Mouse (Mus musculus): ENCODE measurements around the gene Nudt4. TPM values are rescaled to one million over a fixed set of nuclear protein-coding genes. Genes with fewer than 3 reads are reported as not detected.

The Nudt4 gene
- polyA plus RNA-seq, 1 experiment, result 36.8 TPM

DNA sequence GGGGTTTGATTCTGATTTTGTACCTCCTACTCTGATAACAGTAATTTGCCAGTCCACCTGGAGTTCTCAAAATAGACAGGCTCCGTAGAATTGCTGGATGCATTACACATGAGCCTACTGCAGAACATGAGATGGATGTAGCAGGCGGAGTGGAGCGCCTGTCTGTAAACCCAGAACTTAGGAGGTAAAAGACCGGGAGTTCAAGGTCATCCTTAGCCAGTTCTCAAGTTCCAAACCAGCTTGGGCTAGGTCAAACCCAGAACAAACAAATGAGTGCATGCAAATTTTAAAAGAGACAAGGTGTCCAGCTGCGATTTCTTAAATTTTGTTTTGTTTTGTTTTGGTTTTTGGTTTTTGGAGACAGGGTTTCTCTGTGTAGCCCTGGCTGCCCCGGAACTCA, 21.6 kb upstream of the Nudt4 start:
- no peak overlapping the region for H3K4me2 ChIP-seq (ENCODE audit: low read depth)
- no peaks in the 10 kb centered on the region for H3K79me2 ChIP-seq (ENCODE audit: control insufficient read depth, insufficient read depth)
- TF ChIP-seq POLR2AphosphoS2 (IDR thresholded peaks at IDR 0.05; ENCODE audit: insufficient read length, low read depth) (no peak), MAX (IDR thresholded peaks at IDR 0.05; ENCODE audit: low read depth) (no peak), POLR2A (IDR thresholded peaks at IDR 0.05; ENCODE audit: insufficient read length, low read depth) (no peak), USF1 (IDR thresholded peaks at IDR 0.05; ENCODE audit: low read depth) (no peak), REST (IDR thresholded peaks at IDR 0.05; ENCODE audit: insufficient read depth, insufficient read length) (no peak), SRF (IDR thresholded peaks at IDR 0.05; ENCODE audit: control insufficient read depth, insufficient read length, low read depth) (no peak), E2F4 (IDR thresholded peaks at IDR 0.05; ENCODE audit: insufficient read depth) (no peak), MYOG (IDR thresholded peaks at IDR 0.05; ENCODE audit: control insufficient read depth in 1 of 3, insufficient read depth in 1 of 3, insufficient read length in 2 of 3, low read depth in 2 of 3) (no peak), CEBPB (IDR thresholded peaks at IDR 0.05; ENCODE audit: insufficient read depth, poor library complexity, severe bottlenecking) (no peak), MYOD1 (IDR thresholded peaks at IDR 0.05; ENCODE audit: control insufficient read depth in 1 of 3, insufficient read length in 2 of 3, low read depth in 2 of 3) (no peak), TCF12 (IDR thresholded peaks at IDR 0.05; ENCODE audit: insufficient read depth, poor library complexity, severe bottlenecking) (no peak), TCF3 (IDR thresholded peaks at IDR 0.05; ENCODE audit: insufficient read length, low read depth) (no peak)
- H3ac ChIP-seq (ENCODE audit: control insufficient read depth, insufficient read length), result no peak overlapping the region
- H3K4me3 ChIP-seq, result no peak overlapping the region
- no peaks in the 10 kb centered on the region for H3K36me3 ChIP-seq (ENCODE audit: control insufficient read depth, insufficient read depth)
- no peaks in the 10 kb centered on the region for H3K27me3 ChIP-seq (ENCODE audit: control insufficient read depth, insufficient read depth, insufficient read length)

DNA sequence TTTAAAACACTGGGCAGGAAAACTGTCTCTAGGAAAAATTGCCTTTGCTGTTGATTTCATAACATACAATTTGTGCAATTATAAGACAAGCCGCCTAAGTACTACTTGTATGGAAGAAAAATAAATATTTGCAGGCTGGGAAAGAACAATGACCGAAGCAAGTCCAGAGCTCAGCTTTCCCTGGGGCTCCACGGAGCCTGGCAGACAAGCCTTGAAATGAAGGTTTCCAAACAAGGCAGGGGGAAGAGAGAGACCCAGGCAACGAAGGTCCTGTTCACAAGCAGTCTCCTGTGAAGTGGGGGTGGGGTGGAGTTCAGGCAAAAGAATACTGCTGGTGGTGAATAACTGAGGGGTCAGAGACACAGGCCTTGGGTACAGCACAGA, 13.6 kb upstream of the Nudt4 start:
- H3K4me3 ChIP-seq, result no peak overlapping the region
- H3K36me3 ChIP-seq (ENCODE audit: control insufficient read depth, insufficient read depth), result no peaks in the 10 kb centered on the region
- no peak overlapping the region for H3K4me2 ChIP-seq (ENCODE audit: low read depth)
- no peaks in the 10 kb centered on the region for H3K79me2 ChIP-seq (ENCODE audit: control insufficient read depth, insufficient read depth)
- H3ac ChIP-seq (ENCODE audit: control insufficient read depth, insufficient read length), result no peak overlapping the region
- no peak for TF ChIP-seq MYOG (IDR thresholded peaks at IDR 0.05; ENCODE audit: control insufficient read depth in 1 of 3, insufficient read depth in 1 of 3, insufficient read length in 2 of 3, low read depth in 2 of 3)
- TF ChIP-seq E2F4 (IDR thresholded peaks at IDR 0.05; ENCODE audit: insufficient read depth), result no peak
- TF ChIP-seq SRF (IDR thresholded peaks at IDR 0.05; ENCODE audit: control insufficient read depth, insufficient read length, low read depth), result no peak
- TF ChIP-seq REST (IDR thresholded peaks at IDR 0.05; ENCODE audit: insufficient read depth, insufficient read length), result no peak
- TF ChIP-seq USF1 (IDR thresholded peaks at IDR 0.05; ENCODE audit: low read depth), result no peak
- TF ChIP-seq POLR2AphosphoS2 (IDR thresholded peaks at IDR 0.05; ENCODE audit: insufficient read length, low read depth), result no peak
- TF ChIP-seq CEBPB (IDR thresholded peaks at IDR 0.05; ENCODE audit: insufficient read depth, poor library complexity, severe bottlenecking), result no peak
- H3K27me3 ChIP-seq (ENCODE audit: control insufficient read depth, insufficient read depth, insufficient read length), result no peaks in the 10 kb centered on the region

- Histone ChIP-seq H3K4me2 (ENCODE audit: low read depth) (no peak overlapping the region), H3K36me3 (ENCODE audit: control insufficient read depth, insufficient read depth) (no peaks in the 10 kb centered on the region), H3K27me3 (ENCODE audit: control insufficient read depth, insufficient read depth, insufficient read length) (no peaks in the 10 kb centered on the region), H3ac (ENCODE audit: control insufficient read depth, insufficient read length) (no peak overlapping the region), H3K79me2 (ENCODE audit: control insufficient read depth, insufficient read depth) (no peaks in the 10 kb centered on the region), H3K4me3 (no peak overlapping the region)
- TF ChIP-seq SRF (IDR thresholded peaks at IDR 0.05; ENCODE audit: control insufficient read depth, insufficient read length, low read depth) (no peak), MYOD1 (IDR thresholded peaks at IDR 0.05; ENCODE audit: control insufficient read depth in 1 of 3, insufficient read length in 2 of 3, low read depth in 2 of 3) (no peak), TCF3 (IDR thresholded peaks at IDR 0.05; ENCODE audit: insufficient read length, low read depth) (no peak), CEBPB (IDR thresholded peaks at IDR 0.05; ENCODE audit: insufficient read depth, poor library complexity, severe bottlenecking) (no peak), POLR2AphosphoS2 (IDR thresholded peaks at IDR 0.05; ENCODE audit: insufficient read length, low read depth) (no peak), TCF12 (IDR thresholded peaks at IDR 0.05; ENCODE audit: insufficient read depth, poor library complexity, severe bottlenecking) (no peak), MYOG (IDR thresholded peaks at IDR 0.05; ENCODE audit: control insufficient read depth in 1 of 3, insufficient read depth in 1 of 3, insufficient read length in 2 of 3, low read depth in 2 of 3) (no peak), MAX (IDR thresholded peaks at IDR 0.05; ENCODE audit: low read depth) (no peak), REST (IDR thresholded peaks at IDR 0.05; ENCODE audit: insufficient read depth, insufficient read length) (no peak), E2F4 (IDR thresholded peaks at IDR 0.05; ENCODE audit: insufficient read depth) (no peak), POLR2A (IDR thresholded peaks at IDR 0.05; ENCODE audit: insufficient read length, low read depth) (no peak), USF1 (IDR thresholded peaks at IDR 0.05; ENCODE audit: low read depth) (no peak)
These were observed 13.1 kb upstream of the Nudt4 start for GRCm38 (mm10) chr10:95576876-95577566.

- no peak overlapping the region for H3K4me2 ChIP-seq (ENCODE audit: low read depth)
- no peaks in the 10 kb centered on the region for H3K27me3 ChIP-seq (ENCODE audit: control insufficient read depth, insufficient read depth, insufficient read length)
- H3ac ChIP-seq (ENCODE audit: control insufficient read depth, insufficient read length), result no peak overlapping the region
- no peaks in the 10 kb centered on the region for H3K79me2 ChIP-seq (ENCODE audit: control insufficient read depth, insufficient read depth)
- H3K36me3 ChIP-seq (ENCODE audit: control insufficient read depth, insufficient read depth), result no peaks in the 10 kb centered on the region
- H3K4me3 ChIP-seq, result no peak overlapping the region
- no peak for TF ChIP-seq E2F4 (IDR thresholded peaks at IDR 0.05; ENCODE audit: insufficient read depth)
- no peak for TF ChIP-seq REST (IDR thresholded peaks at IDR 0.05; ENCODE audit: insufficient read depth, insufficient read length)
- TF ChIP-seq SRF (IDR thresholded peaks at IDR 0.05; ENCODE audit: control insufficient read depth, insufficient read length, low read depth), result no peak
- no peak for TF ChIP-seq CEBPB (IDR thresholded peaks at IDR 0.05; ENCODE audit: insufficient read depth, poor library complexity, severe bottlenecking)
- no peak for TF ChIP-seq POLR2AphosphoS2 (IDR thresholded peaks at IDR 0.05; ENCODE audit: insufficient read length, low read depth)
- TF ChIP-seq TCF3 (IDR thresholded peaks at IDR 0.05; ENCODE audit: insufficient read length, low read depth), result no peak
- no peak for TF ChIP-seq POLR2A (IDR thresholded peaks at IDR 0.05; ENCODE audit: insufficient read length, low read depth)
- TF ChIP-seq TCF12 (IDR thresholded peaks at IDR 0.05; ENCODE audit: insufficient read depth, poor library complexity, severe bottlenecking), result no peak
- TF ChIP-seq MYOD1 (IDR thresholded peaks at IDR 0.05; ENCODE audit: control insufficient read depth in 1 of 3, insufficient read length in 2 of 3, low read depth in 2 of 3), result no peak
- TF ChIP-seq MYOG (IDR thresholded peaks at IDR 0.05; ENCODE audit: control insufficient read depth in 1 of 3, insufficient read depth in 1 of 3, insufficient read length in 2 of 3, low read depth in 2 of 3), result no peak
- no peak for TF ChIP-seq MAX (IDR thresholded peaks at IDR 0.05; ENCODE audit: low read depth)
- no peak for TF ChIP-seq USF1 (IDR thresholded peaks at IDR 0.05; ENCODE audit: low read depth)
These were observed 12.0 kb upstream of the Nudt4 start for GRCm38 (mm10) chr10:95575839-95576380.

Measured in myocyte (in vitro differentiated cells).